In genomic region chr4:69968424-69968823, GRCm38 (mm10) we compare ENCODE assay signal across 29 mouse cellular contexts.
DNase-seq lines count a peak whose midpoint lies in the region; ATAC-seq lines count a peak whose summit lies in the region.
"Had no signal": no experiment of that assay in that cellular context is flagged by ENCODE, and none has a peak within 500 bp of the region (broad histone marks: within the 10 kb centered on the region; RNA-seq: fewer than 3 reads in every experiment).

No protein-coding gene starts in this region.

- no peak for ATAC-seq in forebrain, embryonic 14.5 days
- ATAC-seq in forebrain, embryonic 12.5 days (ENCODE audit: low FRiP score): no peak
- peak; percentile 48; the same call in 1 of the 2 replicates for ATAC-seq in hindbrain, embryonic 16.5 days
- no peak for ATAC-seq in hindbrain, embryonic 14.5 days (ENCODE audit: low FRiP score)
- ATAC-seq in midbrain, embryonic 11.5 days (ENCODE audit: low FRiP score): peak; percentile 54
- ATAC-seq in midbrain, embryonic 13.5 days: no peak
- ATAC-seq: forebrain, embryonic 13.5 days; intestine, embryonic 15.5 days; Patski had no signal

- WGBS in forebrain, embryonic 14.5 days: 53% methylated on average over 1 of the region's 1 CpGs
- 62% methylated on average over 1 of the region's 1 CpGs for WGBS in forebrain, embryonic 12.5 days
- WGBS in hindbrain, embryonic 16.5 days: 85% methylated on average over 1 of the region's 1 CpGs
- WGBS in hindbrain, embryonic 14.5 days: 87% methylated on average over 1 of the region's 1 CpGs
- WGBS in midbrain, embryonic 11.5 days: 55% methylated on average over 1 of the region's 1 CpGs
- 34% methylated on average over 1 of the region's 1 CpGs for WGBS in midbrain, embryonic 13.5 days

- no peak overlapping the region for H3K9ac ChIP-seq in forebrain, embryonic 14.5 days (ENCODE audit: low read length)
- H3K9ac ChIP-seq in forebrain, embryonic 12.5 days: no peak overlapping the region
- H3K9ac ChIP-seq in hindbrain, embryonic 16.5 days (ENCODE audit: low read depth, low read length): no peak overlapping the region
- no peak overlapping the region for H3K9ac ChIP-seq in hindbrain, embryonic 14.5 days
- no peak overlapping the region for H3K9ac ChIP-seq in midbrain, embryonic 11.5 days (ENCODE audit: low read length)
- H3K9ac ChIP-seq in midbrain, embryonic 13.5 days (replicated peaks): no peak overlapping the region
- H3K9ac ChIP-seq: embryonic facial prominence, embryonic 12.5 days; forebrain, embryonic 13.5 days; heart, embryonic 12.5 days; heart, embryonic 15.5 days; hindbrain, embryonic 15.5 days; intestine, embryonic 15.5 days had no signal

- H3K9me3 ChIP-seq in forebrain, embryonic 14.5 days (replicated peaks; ENCODE audit: control insufficient read depth, low read length): no peaks in the 10 kb centered on the region
- H3K9me3 ChIP-seq in forebrain, embryonic 12.5 days: no peaks in the 10 kb centered on the region
- no peaks in the 10 kb centered on the region for H3K9me3 ChIP-seq in hindbrain, embryonic 16.5 days (ENCODE audit: control insufficient read depth, low read length)
- H3K9me3 ChIP-seq in hindbrain, embryonic 14.5 days (ENCODE audit: control insufficient read depth, low read length): no peaks in the 10 kb centered on the region
- no peaks in the 10 kb centered on the region for H3K9me3 ChIP-seq in midbrain, embryonic 11.5 days (ENCODE audit: control insufficient read depth, low read length)
- no peaks in the 10 kb centered on the region for H3K9me3 ChIP-seq in midbrain, embryonic 13.5 days
- H3K9me3 ChIP-seq: embryonic facial prominence, embryonic 12.5 days; forebrain, embryonic 13.5 days; heart, embryonic 12.5 days; heart, embryonic 15.5 days; hindbrain, embryonic 15.5 days; intestine, embryonic 15.5 days had no signal

- no peak overlapping the region for H3K4me2 ChIP-seq in forebrain, embryonic 14.5 days (ENCODE audit: low read length)
- H3K4me2 ChIP-seq in forebrain, embryonic 12.5 days: no peak overlapping the region
- H3K4me2 ChIP-seq in hindbrain, embryonic 16.5 days (ENCODE audit: low read length): no peak overlapping the region
- no peak overlapping the region for H3K4me2 ChIP-seq in hindbrain, embryonic 14.5 days (replicated peaks)
- H3K4me2 ChIP-seq in midbrain, embryonic 11.5 days: no peak overlapping the region
- H3K4me2 ChIP-seq in midbrain, embryonic 13.5 days (replicated peaks): no peak overlapping the region
- H3K4me2 ChIP-seq: embryonic facial prominence, embryonic 12.5 days; forebrain, embryonic 13.5 days; heart, embryonic 12.5 days; heart, embryonic 15.5 days; hindbrain, embryonic 15.5 days; intestine, embryonic 15.5 days had no signal

- peak; percentile 19 for DNase-seq in forebrain, embryonic 14.5 days (ENCODE audit: low spot score)
- no peak for DNase-seq in hindbrain, embryonic 14.5 days (ENCODE audit: low spot score)
- DNase-seq in midbrain, embryonic 11.5 days (ENCODE audit: low spot score, missing footprints): no peak
- DNase-seq in R1 (ENCODE audit: low read depth, low spot score): peak; percentile 16
- no peak for DNase-seq in adrenal gland, postnatal 14 days
- DNase-seq: adrenal gland, adult 2 months; adrenal gland, postnatal 25 days; B cell, adult 2 months; cerebellum, adult 18-20 months; cerebellum, adult 9-10 months; cerebellum, postnatal 14 days; gastrocnemius, postnatal 10 days; heart, adult 18-20 months; heart, postnatal 10 days; heart, postnatal 36 days; kidney, adult 11 months had no signal

- H3K4me3 ChIP-seq in forebrain, embryonic 14.5 days (ENCODE audit: low read depth, low read length): no peak overlapping the region
- H3K4me3 ChIP-seq in forebrain, embryonic 12.5 days (replicated peaks): no peak overlapping the region
- H3K4me3 ChIP-seq in hindbrain, embryonic 16.5 days (ENCODE audit: low read length): no peak overlapping the region
- no peak overlapping the region for H3K4me3 ChIP-seq in hindbrain, embryonic 14.5 days (replicated peaks; ENCODE audit: low read length)
- H3K4me3 ChIP-seq in midbrain, embryonic 11.5 days (ENCODE audit: low read depth, low read length): no peak overlapping the region
- no peak overlapping the region for H3K4me3 ChIP-seq in midbrain, embryonic 13.5 days (replicated peaks)
- H3K4me3 ChIP-seq: embryonic facial prominence, embryonic 12.5 days; erythroblast, embryonic 14.5 days; forebrain, embryonic 13.5 days; heart, embryonic 12.5 days; heart, embryonic 15.5 days; hindbrain, embryonic 15.5 days; intestine, embryonic 15.5 days had no signal

- H3K27ac ChIP-seq in forebrain, embryonic 14.5 days (ENCODE audit: low read depth, low read length): no peak overlapping the region
- H3K27ac ChIP-seq in forebrain, embryonic 12.5 days: no peak overlapping the region
- no peak overlapping the region for H3K27ac ChIP-seq in hindbrain, embryonic 16.5 days (ENCODE audit: low read depth, low read length)
- H3K27ac ChIP-seq in hindbrain, embryonic 14.5 days: no peak overlapping the region
- H3K27ac ChIP-seq in midbrain, embryonic 11.5 days (ENCODE audit: low read depth, low read length): no peak overlapping the region
- no peak overlapping the region for H3K27ac ChIP-seq in midbrain, embryonic 13.5 days
- H3K27ac ChIP-seq: embryonic facial prominence, embryonic 12.5 days; forebrain, embryonic 13.5 days; heart, embryonic 15.5 days; hindbrain, embryonic 15.5 days; intestine, embryonic 15.5 days had no signal

- no peaks in the 10 kb centered on the region for H3K27me3 ChIP-seq in forebrain, embryonic 14.5 days (replicated peaks; ENCODE audit: control insufficient read depth, insufficient read depth, low read length)
- H3K27me3 ChIP-seq in forebrain, embryonic 12.5 days: peaks cover 11% of the 10 kb centered on the region; the same call in 1 of the 2 replicates
- no peaks in the 10 kb centered on the region for H3K27me3 ChIP-seq in hindbrain, embryonic 16.5 days (replicated peaks; ENCODE audit: control insufficient read depth, insufficient read depth, low read length)
- no peaks in the 10 kb centered on the region for H3K27me3 ChIP-seq in hindbrain, embryonic 14.5 days (ENCODE audit: control insufficient read depth, insufficient read depth, low read length)
- no peaks in the 10 kb centered on the region for H3K27me3 ChIP-seq in midbrain, embryonic 11.5 days (ENCODE audit: control insufficient read depth, insufficient read depth, low read length)
- H3K27me3 ChIP-seq in midbrain, embryonic 13.5 days: no peaks in the 10 kb centered on the region
- H3K27me3 ChIP-seq: CH12.LX; embryonic facial prominence, embryonic 12.5 days; forebrain, embryonic 13.5 days; heart, embryonic 12.5 days; heart, embryonic 15.5 days; hindbrain, embryonic 15.5 days; intestine, embryonic 15.5 days; Patski had no signal

- no peaks in the 10 kb centered on the region for H3K36me3 ChIP-seq in forebrain, embryonic 14.5 days (ENCODE audit: control insufficient read depth, insufficient read depth, low read length)
- H3K36me3 ChIP-seq in forebrain, embryonic 12.5 days (replicated peaks): no peaks in the 10 kb centered on the region
- no peaks in the 10 kb centered on the region for H3K36me3 ChIP-seq in hindbrain, embryonic 16.5 days (ENCODE audit: control insufficient read depth, insufficient read depth, low read length)
- no peaks in the 10 kb centered on the region for H3K36me3 ChIP-seq in hindbrain, embryonic 14.5 days (replicated peaks; ENCODE audit: control insufficient read depth, insufficient read depth)
- H3K36me3 ChIP-seq in midbrain, embryonic 11.5 days (ENCODE audit: control insufficient read depth, insufficient read depth, low read length): no peaks in the 10 kb centered on the region
- H3K36me3 ChIP-seq in midbrain, embryonic 13.5 days: no peaks in the 10 kb centered on the region
- H3K36me3 ChIP-seq: embryonic facial prominence, embryonic 12.5 days; G1E; heart, embryonic 12.5 days; heart, embryonic 15.5 days; hindbrain, embryonic 15.5 days; intestine, embryonic 15.5 days had no signal

- H3K4me1 ChIP-seq in forebrain, embryonic 14.5 days (ENCODE audit: control insufficient read depth, insufficient read depth, low read length): no peaks in the 10 kb centered on the region
- no peaks in the 10 kb centered on the region; the same call in 1 of the 2 replicates for H3K4me1 ChIP-seq in forebrain, embryonic 12.5 days
- no peaks in the 10 kb centered on the region for H3K4me1 ChIP-seq in hindbrain, embryonic 16.5 days (ENCODE audit: control insufficient read depth, insufficient read depth, low read depth, low read length)
- H3K4me1 ChIP-seq in hindbrain, embryonic 14.5 days (replicated peaks; ENCODE audit: control insufficient read depth, insufficient read depth, low read length): no peaks in the 10 kb centered on the region
- no peaks in the 10 kb centered on the region for H3K4me1 ChIP-seq in midbrain, embryonic 11.5 days (ENCODE audit: control insufficient read depth, insufficient read depth, low read length)
- 0 out of 2 replicates have a peak, but pooled peaks cover 4% of the 10 kb centered on the region for H3K4me1 ChIP-seq in midbrain, embryonic 13.5 days (replicated peaks)
- H3K4me1 ChIP-seq: embryonic facial prominence, embryonic 12.5 days; heart, embryonic 12.5 days; heart, embryonic 15.5 days; hindbrain, embryonic 15.5 days; intestine, embryonic 15.5 days had no signal

Comparison
In these comparisons a context has a peak if more than half of its experiments do, and no peak if none do; other contexts are left out.
1. ATAC-seq: peak in hindbrain, embryonic 16.5 days (single experiment) and midbrain, embryonic 11.5 days (single experiment); none in forebrain, embryonic 14.5 days (single experiment), forebrain, embryonic 12.5 days (single experiment), hindbrain, embryonic 14.5 days (single experiment) and midbrain, embryonic 13.5 days (single experiment).
2. DNase-seq: peak in forebrain, embryonic 14.5 days (single experiment) and R1 (single experiment); none in hindbrain, embryonic 14.5 days (single experiment), midbrain, embryonic 11.5 days (single experiment) and adrenal gland, postnatal 14 days (single experiment).